Mouse (Mus musculus) cerebellum, postnatal 36 days (tissue): ENCODE measurements around the gene Olfr659.

ENCODE experiments used
- DNase-seq, 2 experiments: peaks; one replicate each; pipeline ENCODE4 v3.0.0; 2021 to 2022; ENCODE audit warnings: mixed read lengths in 2 of 2

Gene Olfr659

DNA sequence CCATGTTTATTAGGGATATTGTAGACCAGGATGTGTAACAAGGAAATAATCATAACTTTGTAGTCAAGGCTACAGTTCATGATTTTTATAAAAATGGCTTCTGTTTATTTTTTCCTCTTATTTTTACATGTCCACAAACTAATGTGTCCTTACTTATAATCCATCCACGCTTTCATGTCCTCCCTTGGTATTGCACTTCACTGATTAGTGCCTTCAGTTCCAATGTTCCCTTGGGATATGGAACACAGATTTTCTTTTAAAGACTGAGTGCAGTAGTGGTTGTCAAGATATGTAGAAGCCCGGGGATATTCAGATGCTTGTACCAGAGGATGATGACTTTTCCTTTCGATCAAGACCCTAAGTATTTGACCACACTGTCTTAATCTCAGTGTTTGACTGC, at the start of gene Olfr659:
TSS of gene Olfr659 (plus strand) at position 301 of the 400 bp plus-strand sequence.
- no peak for DNase-seq

DNA sequence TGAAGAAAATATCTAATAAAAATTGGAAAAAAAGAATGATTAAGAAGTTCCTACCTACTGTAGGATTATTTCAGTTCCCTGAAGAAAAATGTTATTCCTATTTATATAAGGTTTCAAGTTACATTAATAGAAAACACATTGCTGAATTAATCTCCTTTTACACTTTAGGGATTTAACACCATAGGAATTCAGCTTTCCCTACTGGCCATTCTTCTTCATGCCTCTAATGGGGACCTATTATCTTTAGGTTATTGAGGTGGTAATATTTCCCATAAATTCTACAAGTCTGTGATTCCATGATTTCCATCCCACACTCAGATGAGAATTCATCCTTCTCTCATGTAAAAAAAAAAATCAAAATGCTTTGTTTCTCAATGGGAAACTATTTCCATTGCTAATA, 42.1 kb upstream of the Olfr659 start, which contains the start of gene Olfr657:
TSS of gene Olfr657 (plus strand) at position 301 of the 400 bp plus-strand sequence.
- DNase-seq = no peak

DNA sequence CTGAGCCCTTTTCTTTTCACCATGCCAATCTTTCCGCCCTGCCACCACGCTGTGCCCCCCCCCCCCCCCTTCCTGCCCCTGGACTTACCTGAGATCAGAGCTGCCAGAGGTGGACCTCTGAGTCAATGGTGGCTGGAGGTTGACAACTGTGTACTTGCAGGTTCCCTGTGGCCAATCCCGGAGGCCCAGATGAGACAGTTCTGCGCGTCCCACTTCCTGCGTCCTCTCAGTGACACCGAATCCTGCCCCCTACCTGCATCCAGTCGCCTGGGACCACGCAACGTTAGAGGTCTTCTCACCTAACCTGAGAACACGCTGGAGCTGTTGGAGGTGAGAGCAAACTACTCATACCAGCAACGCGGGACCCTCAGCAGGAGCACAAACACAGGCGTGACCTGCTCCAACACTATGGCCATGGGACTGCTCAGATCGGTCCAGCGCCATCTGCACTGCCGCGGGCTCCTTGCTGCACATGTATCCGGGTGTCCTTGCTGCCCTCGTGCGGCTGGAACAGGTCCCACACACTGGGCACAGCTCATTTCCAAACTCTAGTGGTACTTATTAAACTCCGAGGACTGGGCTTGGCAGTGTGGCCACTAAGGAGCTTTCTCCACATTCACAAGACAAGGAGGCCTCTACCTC, 19.6 kb upstream of the Olfr659 start, which contains the start of gene Olfr658:
TSS of gene Olfr658 (minus strand) at position 465 of the 642 bp plus-strand sequence.
- DNase-seq = peak; percentile 1 to 2

DNA sequence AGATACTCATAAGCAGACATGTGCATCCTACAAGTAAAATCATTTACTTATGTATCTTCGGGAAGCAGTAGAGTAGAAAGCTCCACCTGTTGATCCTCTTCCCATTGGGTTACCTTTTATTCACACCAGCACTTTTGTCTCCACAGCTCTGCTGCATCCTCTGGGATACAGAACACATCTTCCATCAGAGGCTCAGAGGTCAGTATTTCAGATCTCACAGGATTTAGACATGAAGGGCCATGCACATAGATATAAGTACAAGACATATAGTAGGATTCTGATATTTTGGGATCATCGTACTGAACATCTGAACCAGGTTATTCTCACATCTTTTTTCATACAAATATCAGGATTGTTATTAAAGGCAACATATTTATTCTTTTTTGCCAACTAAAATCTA, 19.6 kb downstream of the Olfr659 start, which contains the start of gene Olfr661:
TSS of gene Olfr661 (plus strand) at position 301 of the 400 bp plus-strand sequence.
- DNase-seq = no peak
